Mouse (Mus musculus): ENCODE measurements at regions not wholly inside any gene's neighbourhood (a gene's known extent, or its start where the extent isn't known, plus 50 kb on each side); places are given as distances from the start of the nearest gene placed in this dataset.

DNA sequence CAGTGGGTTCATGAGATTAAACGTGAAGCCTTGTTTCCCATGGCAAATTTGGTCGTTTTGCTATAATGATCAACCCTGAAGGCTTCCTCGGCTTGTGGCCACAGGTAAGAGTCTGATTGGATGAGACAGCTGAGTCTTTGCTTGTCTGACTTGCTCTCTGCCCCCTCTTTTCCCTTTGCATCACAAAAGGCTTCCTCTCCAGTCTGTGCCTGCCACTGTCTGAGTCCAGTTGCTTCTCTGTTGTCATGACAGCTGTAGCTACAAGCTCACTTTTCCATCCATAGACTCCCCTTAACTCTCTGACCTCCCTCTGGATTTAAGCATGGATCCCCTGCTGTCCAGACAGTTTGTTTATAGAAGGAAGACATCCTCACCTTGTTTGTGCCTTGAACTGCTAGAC is 314.9 kb upstream of the Lcorl start:
- Histone ChIP-seq H3K4me1 (replicated peaks) (peaks cover 5% of the 10 kb centered on the region; the same call in 1 of the 2 replicates), H3K36me3 (no peaks in the 10 kb centered on the region), H3K9me3 (no peaks in the 10 kb centered on the region), H3K27ac (no peak overlapping the region), H3K4me3 (no peak overlapping the region), H3K27me3 (ENCODE audit: insufficient read depth, poor library complexity, severe bottlenecking) (no peaks in the 10 kb centered on the region)
- WGBS, result 22% methylated on average over 3 of the region's 3 CpGs
- no peak for DNase-seq (ENCODE audit: low spot score)

GRCm38 (mm10) chr5:46160774-46161173 is 303.4 kb upstream of the Lcorl start:
- Histone ChIP-seq H3K4me1 (replicated peaks) (no peaks in the 10 kb centered on the region), H3K9me3 (no peaks in the 10 kb centered on the region), H3K36me3 (no peaks in the 10 kb centered on the region), H3K27me3 (ENCODE audit: insufficient read depth, poor library complexity, severe bottlenecking) (no peaks in the 10 kb centered on the region), H3K4me3 (no peak overlapping the region), H3K27ac (no peak overlapping the region)
- 95% methylated on average over 4 of the region's 4 CpGs for WGBS
- DNase-seq (ENCODE audit: low spot score), result no peak

- Histone ChIP-seq H3K4me1 (replicated peaks) (peaks cover 14% of the 10 kb centered on the region), H3K9me3 (no peaks in the 10 kb centered on the region), H3K36me3 (no peaks in the 10 kb centered on the region), H3K27me3 (ENCODE audit: insufficient read depth, poor library complexity, severe bottlenecking) (no peaks in the 10 kb centered on the region), H3K27ac (no peak overlapping the region), H3K4me3 (no peak overlapping the region)
- 60% methylated on average over 3 of the region's 3 CpGs for WGBS
- no peak for DNase-seq (ENCODE audit: low spot score)
Observed at GRCm38 (mm10) chr5:46151973-46152372, 294.6 kb upstream of the Lcorl start.

DNA sequence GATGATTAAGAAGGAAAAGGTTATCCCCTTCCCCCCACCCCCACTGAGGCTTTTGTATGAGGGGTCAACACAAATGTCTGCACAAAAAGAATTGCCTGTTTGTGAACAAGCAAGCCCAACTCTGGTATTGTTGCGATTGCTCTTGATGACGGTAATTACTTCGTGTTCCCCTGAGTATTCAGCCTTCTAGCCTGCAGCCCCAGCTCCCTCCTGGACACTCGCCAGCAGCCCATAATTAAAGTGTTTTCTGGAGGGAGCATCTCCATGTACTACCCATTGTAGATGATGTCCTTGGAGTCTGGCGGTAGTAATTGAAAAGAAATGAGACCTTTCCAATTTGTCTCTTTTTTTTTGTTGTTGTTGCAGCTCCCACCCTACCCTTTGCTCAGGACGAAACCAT is 293.4 kb upstream of the Lcorl start:
- H3K27me3 ChIP-seq (ENCODE audit: insufficient read depth, poor library complexity, severe bottlenecking), result no peaks in the 10 kb centered on the region
- no peak overlapping the region for H3K4me3 ChIP-seq
- H3K27ac ChIP-seq, result no peak overlapping the region
- H3K36me3 ChIP-seq, result no peaks in the 10 kb centered on the region
- H3K4me1 ChIP-seq (replicated peaks), result peaks cover 14% of the 10 kb centered on the region
- peak; percentile 5 for DNase-seq (ENCODE audit: low spot score)
- no peaks in the 10 kb centered on the region for H3K9me3 ChIP-seq
- WGBS, result 34% methylated on average over 6 of the region's 6 CpGs

DNA sequence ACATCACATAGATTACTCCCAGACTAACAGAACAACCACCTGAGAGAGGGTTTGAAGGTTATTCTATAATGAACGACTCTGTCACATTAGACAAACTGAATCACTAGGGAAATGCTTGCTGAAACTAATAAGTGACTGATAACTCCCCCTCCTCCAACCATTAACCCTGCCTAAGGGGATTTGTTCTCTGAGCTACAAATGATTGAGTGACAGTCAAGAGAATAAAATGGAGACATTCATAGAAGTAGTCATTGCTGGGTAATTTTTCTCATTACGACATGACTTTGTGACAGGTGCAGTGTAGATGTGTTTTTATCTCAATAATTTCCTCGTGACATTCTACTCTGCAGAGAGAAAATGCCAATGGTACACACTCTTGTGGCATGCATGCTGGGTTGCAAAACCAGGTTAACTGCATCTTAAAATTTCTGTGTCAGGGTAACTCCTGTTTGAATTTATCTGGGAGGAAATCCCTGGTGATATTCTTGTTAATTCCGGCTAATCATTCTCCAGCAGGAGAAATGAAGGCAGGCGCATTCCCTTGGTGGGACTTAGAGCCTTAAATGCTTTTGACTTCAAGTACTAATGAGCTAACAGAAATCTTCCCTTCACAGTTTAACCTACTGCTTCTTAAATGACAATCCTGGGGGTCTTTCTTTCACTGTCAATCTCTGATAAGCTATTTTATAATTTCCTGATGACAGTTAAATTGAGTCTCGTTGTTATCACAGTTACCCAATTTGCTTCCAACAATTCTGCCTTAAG is 292.6 kb upstream of the Lcorl start:
- H3K4me1 ChIP-seq (replicated peaks), result peaks cover 14% of the 10 kb centered on the region
- no peak for DNase-seq (ENCODE audit: low spot score)
- H3K27me3 ChIP-seq (ENCODE audit: insufficient read depth, poor library complexity, severe bottlenecking), result no peaks in the 10 kb centered on the region
- H3K27ac ChIP-seq, result no peak overlapping the region
- H3K36me3 ChIP-seq, result no peaks in the 10 kb centered on the region
- H3K4me3 ChIP-seq, result no peak overlapping the region
- H3K9me3 ChIP-seq, result no peaks in the 10 kb centered on the region
- 75% methylated on average over 6 of the region's 6 CpGs for WGBS

DNA sequence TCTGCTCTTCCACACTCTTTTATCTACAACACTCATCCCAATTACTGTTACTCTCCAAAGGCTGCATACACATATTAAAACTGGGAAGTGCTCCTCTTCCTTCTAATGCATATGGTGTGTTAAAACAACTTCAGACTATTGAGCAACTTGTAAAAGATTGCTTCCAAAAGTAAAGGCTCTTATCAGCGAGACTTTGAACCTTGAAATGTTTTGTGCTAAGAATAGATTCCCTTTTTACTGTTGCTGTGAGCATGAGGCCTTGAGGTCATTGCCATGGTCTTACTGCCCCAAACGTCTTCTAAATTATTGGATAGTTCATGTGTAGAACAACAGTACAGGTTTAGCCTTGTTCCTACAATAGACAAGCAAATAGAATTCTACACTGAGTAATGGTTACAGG is 281.6 kb upstream of the Lcorl start:
- Histone ChIP-seq H3K4me3 (no peak overlapping the region), H3K27me3 (ENCODE audit: insufficient read depth, poor library complexity, severe bottlenecking) (no peaks in the 10 kb centered on the region), H3K9me3 (no peaks in the 10 kb centered on the region), H3K27ac (no peak overlapping the region), H3K4me1 (replicated peaks) (peaks cover 10% of the 10 kb centered on the region), H3K36me3 (no peaks in the 10 kb centered on the region)
- WGBS, result 81% methylated on average over 2 of the region's 2 CpGs
- no peak for DNase-seq (ENCODE audit: low spot score)

- Histone ChIP-seq H3K9me3 (no peaks in the 10 kb centered on the region), H3K27ac (no peak overlapping the region), H3K27me3 (ENCODE audit: insufficient read depth, poor library complexity, severe bottlenecking) (no peaks in the 10 kb centered on the region), H3K4me1 (replicated peaks) (peaks cover 10% of the 10 kb centered on the region), H3K4me3 (no peak overlapping the region), H3K36me3 (no peaks in the 10 kb centered on the region)
- DNase-seq (ENCODE audit: low spot score), result no peak
- 42% methylated on average over 3 of the region's 3 CpGs for WGBS
Observed at GRCm38 (mm10) chr5:46137695-46138094, 280.3 kb upstream of the Lcorl start.

GRCm38 (mm10) chr5:46108020-46108419 is 250.6 kb upstream of the Lcorl start:
- no peaks in the 10 kb centered on the region for H3K4me1 ChIP-seq (replicated peaks)
- H3K4me3 ChIP-seq, result no peak overlapping the region
- no peak overlapping the region for H3K27ac ChIP-seq
- no peaks in the 10 kb centered on the region for H3K36me3 ChIP-seq
- H3K27me3 ChIP-seq (ENCODE audit: insufficient read depth, poor library complexity, severe bottlenecking), result no peaks in the 10 kb centered on the region
- H3K9me3 ChIP-seq, result no peaks in the 10 kb centered on the region
- 89% methylated on average over 4 of the region's 4 CpGs for whole genome bisulfite sequencing
- DNase-seq (ENCODE audit: low spot score), result no peak

GRCm38 (mm10) chr5:46103350-46103749 is 245.9 kb upstream of the Lcorl start:
- H3K9me3 ChIP-seq, result no peaks in the 10 kb centered on the region
- WGBS, result 86% methylated on average over 4 of the region's 4 CpGs
- no peak overlapping the region for H3K4me3 ChIP-seq
- no peak overlapping the region for H3K27ac ChIP-seq
- no peaks in the 10 kb centered on the region for H3K36me3 ChIP-seq
- H3K27me3 ChIP-seq (ENCODE audit: insufficient read depth, poor library complexity, severe bottlenecking), result no peaks in the 10 kb centered on the region
- no peaks in the 10 kb centered on the region for H3K4me1 ChIP-seq (replicated peaks)
- no peak for DNase-seq (ENCODE audit: low spot score)

GRCm38 (mm10) chr5:46092549-46092948 is 235.1 kb upstream of the Lcorl start:
- H3K4me3 ChIP-seq, result no peak overlapping the region
- H3K27ac ChIP-seq, result no peak overlapping the region
- H3K4me1 ChIP-seq (replicated peaks), result no peaks in the 10 kb centered on the region
- H3K9me3 ChIP-seq, result no peaks in the 10 kb centered on the region
- H3K27me3 ChIP-seq (ENCODE audit: insufficient read depth, poor library complexity, severe bottlenecking), result no peaks in the 10 kb centered on the region
- 85% methylated on average over 5 of the region's 5 CpGs for WGBS
- no peaks in the 10 kb centered on the region for H3K36me3 ChIP-seq
- DNase-seq (ENCODE audit: low spot score), result no peak

GRCm38 (mm10) chr5:46086885-46087284 is 229.5 kb upstream of the Lcorl start:
- Histone ChIP-seq H3K4me1 (replicated peaks) (no peaks in the 10 kb centered on the region), H3K36me3 (no peaks in the 10 kb centered on the region), H3K9me3 (no peaks in the 10 kb centered on the region), H3K27ac (no peak overlapping the region), H3K4me3 (no peak overlapping the region), H3K27me3 (ENCODE audit: insufficient read depth, poor library complexity, severe bottlenecking) (no peaks in the 10 kb centered on the region)
- DNase-seq (ENCODE audit: low spot score), result no peak
- WGBS, result 98% methylated on average over 1 of the region's 1 CpGs

DNA sequence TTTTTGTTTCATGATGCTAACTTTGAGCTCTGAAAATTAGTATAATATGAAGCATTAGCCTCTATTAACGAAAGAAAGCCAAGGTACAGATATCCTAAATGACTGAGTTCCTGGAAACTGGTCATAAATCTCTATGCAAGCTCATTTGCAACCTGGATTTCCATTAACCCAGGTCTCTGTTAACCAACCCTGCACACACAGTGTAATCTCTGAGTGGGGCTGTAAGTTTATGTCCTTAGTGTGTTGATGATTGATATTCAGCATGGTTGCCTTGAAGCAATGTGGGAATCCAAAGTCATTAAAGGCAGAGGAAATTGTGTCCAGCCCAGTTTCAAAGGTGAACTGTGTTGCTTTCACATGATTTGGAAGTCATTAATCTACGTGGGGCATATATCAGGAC is 225.9 kb upstream of the Lcorl start:
- Histone ChIP-seq H3K27ac (no peak overlapping the region), H3K36me3 (no peaks in the 10 kb centered on the region), H3K27me3 (ENCODE audit: insufficient read depth, poor library complexity, severe bottlenecking) (no peaks in the 10 kb centered on the region), H3K4me3 (no peak overlapping the region), H3K9me3 (no peaks in the 10 kb centered on the region), H3K4me1 (replicated peaks) (no peaks in the 10 kb centered on the region)
- 84% methylated on average over 2 of the region's 2 CpGs for WGBS
- DNase-seq (ENCODE audit: low spot score), result no peak

- WGBS, result 93% methylated on average over 1 of the region's 1 CpGs
- Histone ChIP-seq H3K9me3 (no peaks in the 10 kb centered on the region), H3K27ac (no peak overlapping the region), H3K36me3 (no peaks in the 10 kb centered on the region), H3K27me3 (ENCODE audit: insufficient read depth, poor library complexity, severe bottlenecking) (no peaks in the 10 kb centered on the region), H3K4me1 (replicated peaks) (no peaks in the 10 kb centered on the region), H3K4me3 (no peak overlapping the region)
- DNase-seq (ENCODE audit: low spot score), result no peak
Observed at GRCm38 (mm10) chr5:46073744-46074143, 216.3 kb upstream of the Lcorl start.

GRCm38 (mm10) chr5:46073136-46073535 is 215.7 kb upstream of the Lcorl start:
- no peaks in the 10 kb centered on the region for H3K4me1 ChIP-seq (replicated peaks)
- WGBS, result 77% methylated on average over 4 of the region's 4 CpGs
- no peaks in the 10 kb centered on the region for H3K27me3 ChIP-seq (ENCODE audit: insufficient read depth, poor library complexity, severe bottlenecking)
- H3K9me3 ChIP-seq, result no peaks in the 10 kb centered on the region
- H3K27ac ChIP-seq, result no peak overlapping the region
- DNase-seq (ENCODE audit: low spot score), result no peak
- no peaks in the 10 kb centered on the region for H3K36me3 ChIP-seq
- no peak overlapping the region for H3K4me3 ChIP-seq
